Mouse (Mus musculus): ENCODE measurements around the gene Gabbr2. TPM values are rescaled to one million over a fixed set of nuclear protein-coding genes. Genes with fewer than 3 reads are reported as not detected.

The Gabbr2 gene
- total and polyA plus RNA-seq, 3 experiments = not detected

- Histone ChIP-seq H3K4me2 (ENCODE audit: insufficient read depth, low read depth, poor library complexity, severe bottlenecking) (no peak overlapping the region), H3K27ac (ENCODE audit: insufficient read depth, low read depth) (no peak overlapping the region), H3K36me3 (replicated peaks in 1 of 2; ENCODE audit: control insufficient read depth in 1 of 2, insufficient read depth in 1 of 2, low read length in 1 of 2) (no peaks in the 10 kb centered on the region), H3K4me3 (replicated peaks in 1 of 3; ENCODE audit: low read depth in 2 of 3, low read length in 2 of 3, poor library complexity in 1 of 3) (no peak overlapping the region), H3K9me3 (replicated peaks; ENCODE audit: low read length) (no peaks in the 10 kb centered on the region), H3K79me2 (replicated peaks; ENCODE audit: control insufficient read depth, extremely low read depth, insufficient read depth, poor library complexity, severe bottlenecking) (no peaks in the 10 kb centered on the region), H3K9ac (ENCODE audit: insufficient read depth, low read depth) (no peak overlapping the region), H3K27me3 (replicated peaks) (peaks cover 1% of the 10 kb centered on the region), H3K4me1 (ENCODE audit: control insufficient read depth in 1 of 2, insufficient read depth in 2 of 2) (peaks cover 4 to 27% of the 10 kb centered on the region in 2 experiments; a peak in 2 of 4 replicates)
- dilution Hi-C loops (cut with MboI; ENCODE audit: extremely low pct_ligation_motif_present, extremely low pct_unique_long_range_greater_than_20kb, low sequenced_read_pairs) = no loop called here
- in situ Hi-C loops (cut with MboI; ENCODE audit: low pct_ligation_motif_present, low pct_unique_long_range_greater_than_20kb, low sequenced_read_pairs) = no loop called here
- TF ChIP-seq E2F4 (IDR thresholded peaks at IDR 0.05; ENCODE audit: insufficient replicate concordance, low read depth, low read length) (no peak), POLR2A (IDR thresholded peaks at IDR 0.05; ENCODE audit: low read depth, low read length) (no peak), CHD2 (IDR thresholded peaks at IDR 0.05; ENCODE audit: low read length) (no peak), JUND (conservative IDR thresholded peaks at IDR 0.05; ENCODE audit: low read depth, low read length) (no peak), IRF4 (IDR thresholded peaks at IDR 0.05; ENCODE audit: low read depth, low read length) (no peak), EP300 (IDR thresholded peaks at IDR 0.05; ENCODE audit: low read length) (no peak), POLR2AphosphoS2 (IDR thresholded peaks at IDR 0.05; ENCODE audit: low read depth, low read length) (no peak), ELF1 (IDR thresholded peaks at IDR 0.05; ENCODE audit: low read depth, low read length) (no peak), MXI1 (IDR thresholded peaks at IDR 0.05; ENCODE audit: low read depth, low read length) (no peak), MAZ (IDR thresholded peaks at IDR 0.05; ENCODE audit: low read depth, low read length) (no peak), NELFE (IDR thresholded peaks at IDR 0.05; ENCODE audit: low read depth, low read length) (no peak), ZMIZ1 (IDR thresholded peaks at IDR 0.05; ENCODE audit: low read depth, low read length) (no peak), MAFK (IDR thresholded peaks at IDR 0.05; ENCODE audit: insufficient replicate concordance, low read length) (no peak), NRF1 (IDR thresholded peaks at IDR 0.05; ENCODE audit: low read depth, low read length) (no peak), TBP (conservative IDR thresholded peaks at IDR 0.05; ENCODE audit: low read depth, low read length) (no peak), MAX (IDR thresholded peaks at IDR 0.05; ENCODE audit: low read length) (no peak), USF2 (conservative IDR thresholded peaks at IDR 0.05; ENCODE audit: low read depth, low read length) (no peak)
- no peak for DNase-seq (ENCODE audit: extremely low read depth)
These were observed 233.2 kb downstream of the Gabbr2 start for GRCm38 (mm10) chr4:46758340-46759041.

GRCm38 (mm10) chr4:46754407-46755194, 237.1 kb downstream of the Gabbr2 start:
- no peak overlapping the region for H3K9ac ChIP-seq (ENCODE audit: insufficient read depth, low read depth)
- peaks cover 4 to 27% of the 10 kb centered on the region in 2 experiments; a peak in 2 of 4 replicates for H3K4me1 ChIP-seq (ENCODE audit: control insufficient read depth in 1 of 2, insufficient read depth in 2 of 2)
- in situ Hi-C loops (cut with MboI; ENCODE audit: low pct_ligation_motif_present, low pct_unique_long_range_greater_than_20kb, low sequenced_read_pairs) = no loop called here
- dilution Hi-C loops (cut with MboI; ENCODE audit: extremely low pct_ligation_motif_present, extremely low pct_unique_long_range_greater_than_20kb, low sequenced_read_pairs) = no loop called here
- H3K4me3 ChIP-seq (replicated peaks in 1 of 3; ENCODE audit: low read depth in 2 of 3, low read length in 2 of 3, poor library complexity in 1 of 3) = no peak overlapping the region
- no peak overlapping the region for H3K27ac ChIP-seq (ENCODE audit: insufficient read depth, low read depth)
- no peaks in the 10 kb centered on the region for H3K9me3 ChIP-seq (replicated peaks; ENCODE audit: low read length)
- H3K27me3 ChIP-seq (replicated peaks) = no peaks in the 10 kb centered on the region
- no peaks in the 10 kb centered on the region for H3K36me3 ChIP-seq (replicated peaks in 1 of 2; ENCODE audit: control insufficient read depth in 1 of 2, insufficient read depth in 1 of 2, low read length in 1 of 2)
- no peak overlapping the region; the same call in 1 of the 2 replicates for H3K4me2 ChIP-seq (ENCODE audit: insufficient read depth, low read depth, poor library complexity, severe bottlenecking)
- no peaks in the 10 kb centered on the region for H3K79me2 ChIP-seq (replicated peaks; ENCODE audit: control insufficient read depth, extremely low read depth, insufficient read depth, poor library complexity, severe bottlenecking)
- DNase-seq (ENCODE audit: extremely low read depth) = peak; percentile 31
- TF ChIP-seq EP300 (IDR thresholded peaks at IDR 0.05; ENCODE audit: low read length) (no peak), ZMIZ1 (IDR thresholded peaks at IDR 0.05; ENCODE audit: low read depth, low read length) (no peak)
